Mouse (Mus musculus) E14TG2a.4 (cell line): ENCODE measurements at regions not wholly inside any gene's neighbourhood (a gene's known extent, or its start where the extent isn't known, plus 50 kb on each side); places are given as distances from the start of the nearest gene placed in this dataset.

Experiments used
- CTCF ChIP-seq: conservative IDR thresholded peaks from 2 replicates; pipeline ENCODE4 v1.5.1; 2014; ENCODE audit warnings: low read length
- POU5F1 ChIP-seq: IDR thresholded peaks from 2 replicates; pipeline ENCODE4 v1.6.1; 2014; ENCODE audit warnings: low read length, borderline replicate concordance

GRCm38 (mm10) chr15:59737247-59737646, 279.2 kb downstream of the 4933412E24Rik start:
- TF ChIP-seq CTCF (no peak), POU5F1 (no peak)
